ENCODE assay signal across 22 mouse cellular contexts in genomic region chr6:86107101-86107500, GRCm38 (mm10).
DNase-seq lines count a peak whose midpoint lies in the region; ATAC-seq and TF ChIP-seq lines count a peak whose summit lies in the region.
"Had no signal": no experiment of that assay in that cellular context is flagged by ENCODE, and none has a peak within 500 bp of the region (broad histone marks: within the 10 kb centered on the region; RNA-seq: fewer than 3 reads in every experiment).

No protein-coding gene starts in this region.

- no peaks in the 10 kb centered on the region for H3K27me3 ChIP-seq in lung, embryonic 15.5 days
- no peaks in the 10 kb centered on the region for H3K27me3 ChIP-seq in liver, embryonic 16.5 days (ENCODE audit: control insufficient read depth, insufficient read depth, low read depth, low read length)
- no peaks in the 10 kb centered on the region for H3K27me3 ChIP-seq in intestine, postnatal 0 days (replicated peaks; ENCODE audit: control insufficient read depth, insufficient read depth, low read length)
- no peaks in the 10 kb centered on the region for H3K27me3 ChIP-seq in kidney, embryonic 16.5 days (ENCODE audit: insufficient read depth, low read length)
- H3K27me3 ChIP-seq in hindbrain, postnatal 0 days (ENCODE audit: insufficient read depth, low read length) = no peaks in the 10 kb centered on the region
- H3K27me3 ChIP-seq: neural tube, embryonic 12.5 days had no signal

- H3K27ac ChIP-seq in lung, embryonic 15.5 days = no peak overlapping the region
- no peak overlapping the region for H3K27ac ChIP-seq in liver, embryonic 16.5 days (ENCODE audit: low read length)
- H3K27ac ChIP-seq in intestine, postnatal 0 days (ENCODE audit: low read depth, low read length) = no peak overlapping the region
- H3K27ac ChIP-seq in kidney, embryonic 16.5 days (ENCODE audit: low read length) = no peak overlapping the region
- no peak overlapping the region for H3K27ac ChIP-seq in hindbrain, postnatal 0 days
- H3K27ac ChIP-seq: hindbrain, embryonic 10.5 days; kidney, postnatal 0 days; neural tube, embryonic 12.5 days had no signal

- H3K4me3 ChIP-seq in lung, embryonic 15.5 days = no peak overlapping the region
- H3K4me3 ChIP-seq in liver, embryonic 16.5 days (ENCODE audit: low read depth, low read length) = no peak overlapping the region
- H3K4me3 ChIP-seq in intestine, postnatal 0 days (ENCODE audit: low read depth, low read length) = no peak overlapping the region
- no peak overlapping the region for H3K4me3 ChIP-seq in kidney, embryonic 16.5 days (ENCODE audit: low read length)
- no peak overlapping the region for H3K4me3 ChIP-seq in hindbrain, postnatal 0 days (ENCODE audit: low read length)
- H3K4me3 ChIP-seq: hindbrain, embryonic 10.5 days; megakaryocyte, embryonic 14.5 days; neural tube, embryonic 12.5 days had no signal

- H3K9ac ChIP-seq in lung, embryonic 15.5 days = no peak overlapping the region
- H3K9ac ChIP-seq in liver, embryonic 16.5 days (ENCODE audit: low read depth, low read length) = no peak overlapping the region
- no peak overlapping the region for H3K9ac ChIP-seq in intestine, postnatal 0 days (ENCODE audit: low read depth, low read length)
- H3K9ac ChIP-seq in kidney, embryonic 16.5 days (replicated peaks; ENCODE audit: low read length) = no peak overlapping the region
- no peak overlapping the region for H3K9ac ChIP-seq in hindbrain, postnatal 0 days (replicated peaks; ENCODE audit: low read length)
- H3K9ac ChIP-seq: neural tube, embryonic 12.5 days had no signal

- no peak overlapping the region for H3K4me2 ChIP-seq in lung, embryonic 15.5 days
- no peak overlapping the region for H3K4me2 ChIP-seq in liver, embryonic 16.5 days (ENCODE audit: low read depth, low read length)
- no peak overlapping the region for H3K4me2 ChIP-seq in intestine, postnatal 0 days (replicated peaks; ENCODE audit: low read depth)
- no peak overlapping the region for H3K4me2 ChIP-seq in kidney, embryonic 16.5 days (replicated peaks; ENCODE audit: low read depth, low read length)
- no peak overlapping the region for H3K4me2 ChIP-seq in hindbrain, postnatal 0 days (ENCODE audit: low read depth, low read length)
- H3K4me2 ChIP-seq: neural tube, embryonic 12.5 days had no signal

- no peaks in the 10 kb centered on the region for H3K36me3 ChIP-seq in lung, embryonic 15.5 days
- peaks cover 93% of the 10 kb centered on the region for H3K36me3 ChIP-seq in liver, embryonic 16.5 days (ENCODE audit: control insufficient read depth, insufficient read depth)
- H3K36me3 ChIP-seq in intestine, postnatal 0 days (ENCODE audit: control insufficient read depth, insufficient read depth) = no peaks in the 10 kb centered on the region
- H3K36me3 ChIP-seq in kidney, embryonic 16.5 days (ENCODE audit: insufficient read depth, low read length) = no peaks in the 10 kb centered on the region
- H3K36me3 ChIP-seq in hindbrain, postnatal 0 days (ENCODE audit: insufficient read depth, low read length) = peaks cover 28% of the 10 kb centered on the region

- 0 out of 2 replicates have a peak, but pooled peaks have one; percentile 10 for ATAC-seq in lung, embryonic 15.5 days (ENCODE audit: borderline replicate concordance, extremely low read depth, low FRiP score, low TSS enrichment)
- peak; percentile 73 for ATAC-seq in liver, embryonic 16.5 days (ENCODE audit: low read depth)
- ATAC-seq in intestine, postnatal 0 days = no peak
- ATAC-seq in kidney, embryonic 16.5 days (ENCODE audit: low FRiP score, low TSS enrichment) = no peak
- ATAC-seq in hindbrain, postnatal 0 days = no peak
- ATAC-seq: Patski had no signal

- no peaks in the 10 kb centered on the region for H3K9me3 ChIP-seq in lung, embryonic 15.5 days
- H3K9me3 ChIP-seq in liver, embryonic 16.5 days (replicated peaks; ENCODE audit: control insufficient read depth, low read length) = no peaks in the 10 kb centered on the region
- H3K9me3 ChIP-seq in intestine, postnatal 0 days (ENCODE audit: control insufficient read depth) = no peaks in the 10 kb centered on the region
- no peaks in the 10 kb centered on the region for H3K9me3 ChIP-seq in kidney, embryonic 16.5 days (ENCODE audit: low read length)
- H3K9me3 ChIP-seq in hindbrain, postnatal 0 days (ENCODE audit: low read length) = no peaks in the 10 kb centered on the region
- H3K9me3 ChIP-seq: hindbrain, embryonic 10.5 days; megakaryocyte, embryonic 14.5 days; neural tube, embryonic 12.5 days had no signal

- DNase-seq in lung, postnatal 36 days = no peak
- DNase-seq in liver = peak; percentile 78
- no peak for DNase-seq in hindbrain, postnatal 0 days (ENCODE audit: low spot score)
- DNase-seq: adrenal gland, adult 2 months; cerebellum, adult 9-10 months; gastrocnemius, postnatal 25 days; heart, adult 18-20 months; kidney, adult 11 months; lung, adult 18-20 months; lung, postnatal 14 days; midbrain, embryonic 14.5 days; right cerebral cortex, postnatal 25 days; spleen, adult 18-20 months had no signal

- 80% methylated on average over 4 of the region's 4 CpGs for WGBS in lung, embryonic 15.5 days
- whole genome bisulfite sequencing in liver, embryonic 16.5 days (ENCODE audit: insufficient replicate concordance) = 64% methylated on average over 4 of the region's 4 CpGs
- WGBS in intestine, postnatal 0 days = 80% methylated on average over 4 of the region's 4 CpGs
- WGBS in kidney, embryonic 16.5 days = 89% methylated on average over 4 of the region's 4 CpGs
- WGBS in hindbrain, postnatal 0 days = 93% methylated on average over 4 of the region's 4 CpGs

- TF ChIP-seq CTCF in intestine, postnatal 0 days (IDR thresholded peaks at IDR 0.05; ENCODE audit: low read depth) = no peak
- no peak for TF ChIP-seq CTCF in hindbrain, postnatal 0 days (IDR thresholded peaks at IDR 0.05; ENCODE audit: low read depth)

- no peaks in the 10 kb centered on the region for H3K4me1 ChIP-seq in lung, embryonic 15.5 days
- H3K4me1 ChIP-seq in liver, embryonic 16.5 days (ENCODE audit: control insufficient read depth, low read depth, low read length) = peaks cover 5% of the 10 kb centered on the region
- no peaks in the 10 kb centered on the region for H3K4me1 ChIP-seq in intestine, postnatal 0 days (replicated peaks; ENCODE audit: control insufficient read depth, insufficient read depth, low read length)
- H3K4me1 ChIP-seq in kidney, embryonic 16.5 days (ENCODE audit: insufficient read depth, low read length) = no peaks in the 10 kb centered on the region
- H3K4me1 ChIP-seq in hindbrain, postnatal 0 days (ENCODE audit: insufficient read depth, low read length) = peaks cover 9% of the 10 kb centered on the region; the same call in 1 of the 2 replicates

Comparison
In these comparisons a context has a peak if more than half of its experiments do, and no peak if none do; other contexts are left out.
1. ATAC-seq: peak in lung, embryonic 15.5 days (single experiment) and liver, embryonic 16.5 days (single experiment); none in intestine, postnatal 0 days (single experiment), kidney, embryonic 16.5 days (single experiment) and hindbrain, postnatal 0 days (single experiment).